Mouse (Mus musculus) MEL (cell line): ENCODE results near the gene Bckdhb.

ENCODE experiments used
- EP300 ChIP-seq, 2 experiments: IDR thresholded peaks; 2 replicates each; pipeline ENCODE4 v1.6.1; 2011; ENCODE audit warnings: improper control_type of control experiment in 2 of 2, low read length in 2 of 2, low read depth in 1 of 2, mild to moderate bottlenecking in 1 of 2
- MXI1 ChIP-seq: IDR thresholded peaks from 2 replicates; pipeline ENCODE4 v1.6.1; 2011; ENCODE audit warnings: mild to moderate bottlenecking, low read depth, low read length, improper control_type of control experiment
- POLR2A ChIP-seq, 2 experiments: IDR thresholded peaks; 2 replicates each; pipeline ENCODE4 v1.6.1; 2011 to 2012; ENCODE audit warnings: low read length in 2 of 2, mild to moderate bottlenecking in 2 of 2, control low read depth in 1 of 2, improper control_type of control experiment in 1 of 2, low read depth in 1 of 2, moderate library complexity in 1 of 2; ENCODE audit not compliant: control insufficient read depth in 1 of 2, insufficient read depth in 1 of 2, poor library complexity in 1 of 2
- USF1 ChIP-seq: IDR thresholded peaks from 2 replicates; pipeline ENCODE4 v1.6.1; 2014; ENCODE audit warnings: low read depth, mild to moderate bottlenecking, inconsistent platforms, low read length, improper control_type of control experiment, moderate library complexity

DNA sequence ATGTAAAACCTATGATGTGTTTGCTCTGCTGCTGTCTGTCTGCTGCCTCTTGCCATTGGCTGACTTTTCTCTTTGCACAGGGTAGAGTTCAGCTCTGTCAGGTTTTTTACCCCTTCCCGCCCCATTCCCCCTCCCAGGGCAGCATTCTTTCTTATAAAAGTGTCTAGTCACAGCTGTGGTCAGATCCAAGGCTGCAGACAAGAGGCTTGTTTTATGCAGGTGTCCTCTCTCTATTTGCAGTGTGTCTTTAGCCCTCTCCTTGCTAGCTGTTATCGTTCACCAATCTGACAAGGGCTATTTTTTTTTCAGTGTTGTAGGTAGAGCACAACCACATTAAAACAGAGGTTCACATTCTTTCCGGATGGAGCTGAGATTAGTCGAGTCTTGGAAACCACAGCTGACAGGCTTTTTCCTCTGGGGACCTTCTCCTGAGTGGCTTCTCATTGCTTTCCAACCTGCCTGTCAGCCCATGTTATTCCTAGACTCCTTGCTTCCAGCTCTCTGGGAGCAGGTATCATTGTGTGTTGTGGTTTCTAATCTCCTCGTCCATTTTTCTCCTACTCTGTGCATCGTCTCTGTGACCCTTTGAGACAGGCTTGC is 105.8 kb downstream of the Bckdhb start:
- TF ChIP-seq MXI1 (no peak), USF1 (no peak), EP300 (IDR thresholded peaks at IDR 0.05; ENCODE audit: low read depth in 1 of 2, low read length in 2 of 2) (no peak), POLR2A (IDR thresholded peaks at IDR 0.05; ENCODE audit: control insufficient read depth in 1 of 2, insufficient read depth in 1 of 2, low read depth in 1 of 2, low read length in 2 of 2, poor library complexity in 1 of 2) (no peak)
